Mouse (Mus musculus) 3T3-L1 (cell line): ENCODE measurements at regions not wholly inside any gene's neighbourhood (a gene's known extent, or its start where the extent isn't known, plus 50 kb on each side); places are given as distances from the start of the nearest gene placed in this dataset.

Experiments used
- DNase-seq: peaks from one replicate; pipeline ENCODE4 v3.0.0-alpha.2; 2015; ENCODE audit warnings: low read depth, low spot score

DNA sequence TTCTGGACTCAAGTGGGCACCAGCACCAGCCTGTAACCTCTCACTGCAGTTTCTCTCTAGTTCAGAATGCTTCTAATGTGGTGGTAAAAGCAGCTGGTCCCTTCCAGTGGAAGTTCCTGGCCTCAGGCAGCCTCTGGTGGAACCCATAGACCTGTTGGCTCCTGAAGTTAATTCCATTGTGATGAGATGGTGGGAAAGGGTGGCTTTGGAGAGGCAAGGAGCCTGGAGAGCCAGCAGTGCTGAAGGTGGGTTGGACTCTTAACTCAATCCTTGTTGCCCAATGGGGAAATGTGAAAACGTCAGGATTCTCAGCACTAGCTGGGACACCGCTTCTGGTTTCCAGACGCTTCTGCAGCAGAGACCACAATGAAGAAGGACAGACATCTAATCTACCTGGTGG is 210.9 kb downstream of the Opa1 start:
- no peak for DNase-seq

DNA sequence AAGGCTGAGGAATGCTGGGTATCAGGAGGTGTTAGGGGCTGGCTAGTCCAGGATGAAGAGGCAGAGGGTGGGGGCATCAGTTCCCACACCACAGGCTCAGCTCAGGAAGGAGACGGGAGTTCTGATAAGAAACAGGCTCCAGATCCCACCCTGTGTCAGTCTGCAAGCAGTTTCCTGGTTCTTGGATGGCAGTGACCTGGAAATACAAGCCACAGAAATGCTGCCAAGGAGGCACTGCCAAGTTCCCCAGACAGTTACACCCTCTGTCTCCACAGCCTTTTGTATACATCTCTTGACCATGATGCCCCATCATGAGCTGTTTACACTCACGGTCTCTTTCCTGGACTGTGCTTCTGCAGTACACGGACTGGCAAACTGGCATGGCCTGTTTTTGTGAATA is 220.1 kb downstream of the Opa1 start:
- DNase-seq = peak; percentile 32

DNA sequence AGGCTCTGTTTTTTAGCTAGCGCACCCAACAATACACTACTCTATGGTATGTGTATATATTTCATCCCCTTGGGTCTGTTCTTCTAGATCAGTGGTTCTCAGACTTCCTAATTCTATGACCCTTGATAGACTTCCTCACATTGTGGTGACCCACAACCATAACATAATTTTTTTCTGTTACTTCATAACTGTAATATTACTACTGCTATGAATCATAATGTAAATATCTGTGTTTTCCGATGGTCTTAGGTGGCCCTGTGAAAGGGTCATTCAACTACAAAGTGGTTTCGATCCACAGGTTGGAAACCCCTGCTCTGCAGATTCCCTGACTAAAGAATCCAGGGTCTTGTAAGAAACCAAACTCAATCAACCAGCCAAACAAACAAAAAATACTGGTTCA is 220.8 kb downstream of the Opa1 start:
- DNase-seq = no peak

DNA sequence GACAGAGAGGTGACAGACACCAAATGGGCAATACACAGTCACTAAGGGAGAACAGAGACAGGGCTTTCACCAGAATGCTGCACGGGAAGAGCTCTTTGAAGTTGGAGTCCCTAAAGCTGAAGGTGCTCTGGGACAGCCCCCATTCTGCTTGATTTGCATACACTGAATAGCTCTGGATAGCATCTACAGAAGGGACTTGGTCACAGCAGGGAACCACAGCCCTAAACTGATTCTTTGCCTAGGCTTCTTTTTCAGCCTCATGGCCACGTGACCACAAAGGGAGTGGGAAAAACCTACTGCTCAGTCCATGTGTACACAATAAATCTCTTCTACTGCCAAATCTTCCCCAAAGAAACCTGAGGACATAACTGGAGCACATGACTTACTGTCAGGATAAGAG is 221.3 kb downstream of the Opa1 start:
- DNase-seq = no peak

DNA sequence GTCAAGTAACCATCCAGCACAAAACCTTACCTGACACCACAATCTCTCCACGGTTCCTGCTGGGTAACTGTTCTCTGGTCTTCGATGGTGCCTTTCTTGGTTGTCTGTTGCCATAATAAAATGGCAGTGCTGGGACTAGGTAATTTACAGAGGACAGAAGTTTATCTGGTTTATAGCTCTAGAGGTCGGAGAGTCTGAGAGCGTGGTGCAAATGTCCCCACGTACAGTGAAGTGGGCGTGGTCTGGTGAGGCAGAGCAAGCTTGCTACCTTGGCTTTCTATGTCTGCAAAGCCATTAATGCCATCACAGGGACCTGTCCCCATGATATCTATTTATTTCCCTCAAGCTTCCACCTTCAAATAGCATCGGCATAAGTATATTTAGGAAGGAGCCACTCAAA is 223.0 kb downstream of the Opa1 start:
- DNase-seq = no peak

DNA sequence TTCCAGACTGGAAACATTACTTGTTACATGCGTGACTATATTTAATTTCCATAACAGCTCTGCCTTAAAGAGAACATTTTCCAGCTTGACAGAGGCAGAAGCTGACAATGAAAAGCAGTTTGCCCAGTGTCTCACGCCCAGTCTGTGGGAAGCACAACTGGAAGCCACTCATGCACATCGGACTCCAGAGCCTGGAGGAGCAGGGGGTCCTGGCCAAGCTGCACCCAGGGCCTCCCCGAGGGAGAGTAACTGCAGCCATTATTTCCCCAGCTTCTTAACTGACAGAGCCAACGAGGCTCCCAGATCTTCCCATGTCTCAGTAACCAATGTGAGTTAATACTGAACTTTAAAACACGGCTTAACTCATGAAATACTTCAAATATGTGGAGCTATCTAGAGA is 223.5 kb downstream of the Opa1 start:
- DNase-seq = no peak

DNA sequence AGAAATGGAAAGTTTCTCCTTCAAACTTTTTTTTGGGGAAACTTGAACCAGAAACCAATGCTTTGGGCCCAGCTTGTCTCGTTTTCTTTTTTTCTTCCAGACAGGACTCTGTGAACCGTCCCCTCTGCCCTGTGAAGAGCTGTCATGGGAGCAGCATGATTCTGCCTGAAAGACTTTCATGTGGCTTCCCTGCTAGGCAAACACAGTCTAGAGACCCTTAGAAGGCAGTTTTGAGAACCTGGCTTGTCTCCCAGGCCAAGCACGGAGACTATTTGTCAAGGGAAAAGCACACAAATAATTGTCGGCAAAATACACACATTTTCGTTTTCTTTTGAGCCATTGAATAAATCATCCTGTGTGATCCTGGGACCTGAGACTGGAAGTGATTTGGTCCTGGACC is 228.7 kb downstream of the Opa1 start:
- no peak for DNase-seq

DNA sequence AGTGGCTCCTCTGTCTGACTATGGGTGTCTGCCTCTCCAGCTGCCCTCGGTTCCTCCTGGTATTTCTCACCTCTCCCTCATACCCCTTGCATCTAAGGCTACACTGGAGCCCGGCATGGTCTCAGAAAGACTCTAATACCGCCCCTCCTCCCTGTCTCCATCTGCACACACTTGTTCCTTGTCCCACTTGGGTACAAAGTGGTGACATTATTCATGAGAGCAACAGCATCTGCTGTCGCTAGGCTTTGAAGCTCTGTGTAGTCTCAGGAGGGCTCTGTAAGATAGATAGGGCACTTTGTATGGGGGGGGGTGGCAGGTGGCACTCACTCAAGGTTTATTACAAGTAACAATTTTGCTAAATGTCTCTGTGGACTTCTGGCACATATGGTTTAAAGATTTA is 229.7 kb downstream of the Opa1 start:
- no peak for DNase-seq

DNA sequence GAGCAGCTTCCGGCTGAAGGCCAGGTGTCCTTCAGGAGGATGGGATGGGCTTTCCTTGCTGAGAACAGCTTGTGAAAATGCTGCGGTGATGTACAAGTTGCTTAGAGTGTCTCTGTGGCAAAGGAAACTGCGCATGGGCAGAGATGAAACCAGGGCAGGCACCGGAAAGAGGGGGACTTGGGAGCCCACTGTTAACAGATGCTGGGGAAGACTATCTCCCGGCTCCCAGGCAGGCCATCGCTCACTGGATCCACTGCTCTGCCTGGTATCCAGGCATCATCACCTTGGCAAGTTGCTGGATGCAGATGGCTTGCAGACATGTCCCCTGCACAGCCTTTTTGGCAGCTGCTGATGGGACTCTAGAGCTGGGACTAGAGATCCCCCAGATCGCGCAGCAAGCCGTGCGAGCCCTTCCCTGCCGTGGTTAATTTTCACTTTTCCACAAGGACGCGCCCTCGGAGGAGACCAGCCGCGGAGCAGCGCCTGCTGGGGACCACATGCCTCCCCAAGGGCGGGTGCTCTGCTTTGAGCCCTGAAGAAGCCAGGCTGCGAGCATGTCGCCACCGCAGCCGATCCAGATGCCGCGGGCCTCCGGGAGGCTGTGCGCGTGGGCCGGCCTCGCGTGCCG is 234.4 kb downstream of the Opa1 start:
- DNase-seq = peak; percentile 61

DNA sequence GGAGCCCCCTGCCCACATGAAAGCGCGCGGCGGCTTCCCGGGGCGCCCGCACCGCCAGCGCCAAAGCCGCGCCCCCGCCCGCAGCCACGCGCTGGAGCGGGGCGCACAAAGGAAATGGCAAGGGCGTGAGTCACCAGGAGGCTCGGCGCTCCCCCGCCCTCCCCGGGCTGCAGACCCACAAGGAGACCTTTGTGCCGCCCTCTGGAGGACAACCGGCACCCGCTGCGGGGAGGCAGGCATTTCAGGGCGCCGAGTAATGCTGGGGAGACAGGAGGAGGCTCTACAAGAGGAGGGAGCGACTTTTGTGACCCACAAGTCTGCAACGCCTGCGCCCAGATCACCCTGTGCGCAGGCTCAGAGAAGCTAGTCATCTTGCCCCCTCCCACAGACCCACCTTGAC is 234.9 kb downstream of the Opa1 start:
- peak; percentile 92 for DNase-seq

DNA sequence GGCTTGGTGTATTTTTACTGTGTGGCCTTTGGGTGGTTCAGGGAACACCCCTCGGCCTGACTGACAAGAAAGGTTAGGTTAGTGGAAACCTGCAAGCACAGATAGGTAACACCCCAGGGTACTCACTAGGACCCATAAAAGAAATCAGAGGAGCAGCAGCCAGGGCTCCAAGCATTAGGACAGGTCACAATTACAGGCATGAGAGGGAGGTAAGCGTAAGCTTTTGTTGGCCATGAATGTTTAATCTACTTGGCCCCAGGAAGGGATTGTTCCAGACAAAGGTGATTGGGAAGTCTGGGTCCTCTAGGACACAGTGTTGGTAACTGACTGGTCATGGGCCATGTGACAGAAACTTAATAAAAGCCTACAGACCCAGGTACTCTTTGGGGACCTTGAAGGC is 235.5 kb downstream of the Opa1 start:
- DNase-seq = peak; percentile 11

DNA sequence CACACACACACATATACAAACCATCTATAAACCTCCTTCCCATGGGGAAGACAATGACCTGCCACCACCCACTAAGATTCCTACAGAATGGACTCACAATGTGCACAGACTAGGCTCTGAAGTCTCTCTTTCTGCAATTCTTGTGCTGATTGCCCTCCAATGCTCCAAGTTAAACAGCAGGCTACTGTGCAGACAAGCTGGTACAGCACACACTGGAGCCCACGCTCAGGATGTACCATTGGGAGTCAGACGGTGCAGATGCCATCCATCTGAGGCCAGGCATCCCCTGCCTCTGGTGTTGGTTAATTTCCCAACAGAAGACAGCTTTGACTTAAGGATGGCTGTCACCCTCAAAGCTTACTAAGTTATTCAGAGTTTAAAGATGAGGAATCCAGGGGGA is 236.1 kb downstream of the Opa1 start:
- no peak for DNase-seq

DNA sequence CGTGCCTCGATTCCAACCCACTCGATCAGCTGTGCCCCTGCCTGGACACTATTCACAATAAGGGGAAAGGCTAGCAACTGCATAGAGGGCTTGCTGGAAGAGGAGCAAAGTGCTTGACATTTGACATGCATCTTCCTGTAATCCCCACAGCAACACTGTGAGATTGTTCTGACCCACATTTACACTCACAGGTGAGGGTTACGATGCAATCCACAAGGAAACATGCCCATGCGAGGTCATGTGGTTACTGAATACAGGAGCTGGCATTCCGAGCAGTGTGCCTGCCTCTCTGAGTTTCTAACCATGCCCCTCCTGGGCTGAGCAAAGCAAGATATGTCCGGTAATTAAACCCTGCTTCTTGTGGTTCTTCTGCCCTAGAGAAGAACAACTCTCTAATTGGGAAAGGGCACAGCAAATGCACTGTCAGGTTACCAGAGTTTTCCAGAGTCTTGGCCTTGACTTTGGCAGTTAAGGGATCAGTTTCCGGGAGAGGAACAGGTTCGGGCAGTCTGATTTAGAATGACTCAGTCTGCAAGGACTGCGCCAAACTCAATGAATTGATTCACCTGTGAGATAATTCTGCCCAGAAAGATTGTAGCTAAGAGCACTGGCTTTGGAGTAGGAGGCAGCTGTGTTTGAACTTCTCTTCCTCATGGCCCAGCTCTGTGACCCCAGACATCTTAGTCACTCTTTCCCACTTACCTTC is 236.7 kb downstream of the Opa1 start:
- peak; percentile 15 for DNase-seq

DNA sequence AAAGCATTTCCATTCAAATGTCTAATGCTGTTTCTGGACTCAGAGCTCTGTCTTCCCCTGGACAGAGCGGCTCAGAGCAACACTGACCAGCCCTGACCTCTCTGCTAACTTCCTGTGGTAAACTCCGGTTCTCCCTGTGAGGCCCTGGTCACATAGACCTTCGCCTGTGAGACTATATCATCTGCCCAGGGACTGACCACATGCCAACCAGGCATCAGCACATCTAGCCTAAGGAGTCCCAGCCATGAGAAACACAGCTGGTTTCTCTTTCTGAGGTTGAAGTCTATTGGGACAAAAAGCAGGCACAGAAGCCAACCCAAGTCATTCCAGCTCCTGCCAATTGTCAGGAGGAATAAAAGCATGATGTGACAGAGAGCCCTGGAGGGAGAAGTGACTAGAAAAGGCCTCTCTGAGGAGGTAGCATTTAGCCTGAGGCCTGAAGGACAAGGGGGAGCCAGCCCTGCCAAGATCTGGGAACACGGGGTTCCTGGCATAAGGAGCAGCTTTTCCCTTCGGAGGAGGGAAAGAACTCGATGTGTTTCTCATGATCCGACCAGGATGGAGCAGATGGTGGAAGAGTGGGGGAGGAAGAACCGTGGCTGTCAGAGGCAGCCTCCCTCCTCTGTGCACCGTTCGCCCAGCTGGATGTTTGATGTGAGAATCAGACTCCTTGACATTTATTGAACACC is 237.7 kb downstream of the Opa1 start:
- peak; percentile 77 for DNase-seq

DNA sequence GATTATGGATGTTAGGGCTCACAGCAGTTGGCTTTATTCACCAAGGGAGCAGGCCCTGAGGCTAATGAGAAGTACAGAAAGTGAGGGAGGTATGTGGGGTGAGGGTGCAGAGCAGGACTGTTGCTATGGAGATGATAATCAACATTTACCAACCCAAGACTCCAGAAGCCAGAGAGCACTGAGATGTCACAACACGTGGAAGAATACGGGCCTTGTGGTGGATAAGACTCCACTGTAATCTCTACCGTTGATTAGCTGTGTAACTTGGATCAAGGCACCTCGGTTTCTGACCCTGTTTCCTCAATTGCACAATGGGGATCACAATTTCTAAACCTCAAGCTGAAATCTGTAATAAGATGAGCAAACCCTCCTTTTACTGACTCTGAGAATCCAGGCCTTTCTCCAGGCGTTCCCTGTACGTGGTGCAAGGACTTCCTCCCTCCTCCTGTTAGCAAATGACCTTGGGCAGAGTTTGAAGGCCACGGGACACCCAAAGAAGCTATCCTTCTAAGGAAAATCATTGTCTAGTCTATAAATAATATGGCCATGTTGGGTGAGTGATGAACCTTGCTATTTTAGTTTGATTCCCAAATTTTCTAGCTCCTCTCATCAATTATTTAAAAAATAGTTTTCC is 239.8 kb downstream of the Opa1 start:
- peak; percentile 55 for DNase-seq

DNA sequence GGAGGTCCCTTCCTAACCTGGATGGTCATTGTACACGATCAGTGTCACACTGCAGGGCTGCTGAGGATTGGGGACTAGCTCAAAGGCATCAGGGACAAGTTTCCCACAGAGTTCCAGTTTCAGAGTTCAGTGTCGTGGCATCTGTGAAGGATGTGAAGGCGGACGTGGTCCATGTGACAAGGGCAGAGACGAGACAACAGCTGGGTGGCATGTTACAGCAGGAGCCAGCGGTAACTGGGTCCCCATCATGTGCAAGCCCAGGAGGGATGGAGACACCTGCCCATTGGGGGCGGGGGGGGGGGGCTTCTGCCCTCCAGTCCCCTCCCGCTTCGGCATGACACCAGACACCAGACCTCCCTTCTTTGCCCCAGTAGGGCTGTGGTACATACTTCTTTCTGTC is 241.6 kb downstream of the Opa1 start:
- DNase-seq = no peak

DNA sequence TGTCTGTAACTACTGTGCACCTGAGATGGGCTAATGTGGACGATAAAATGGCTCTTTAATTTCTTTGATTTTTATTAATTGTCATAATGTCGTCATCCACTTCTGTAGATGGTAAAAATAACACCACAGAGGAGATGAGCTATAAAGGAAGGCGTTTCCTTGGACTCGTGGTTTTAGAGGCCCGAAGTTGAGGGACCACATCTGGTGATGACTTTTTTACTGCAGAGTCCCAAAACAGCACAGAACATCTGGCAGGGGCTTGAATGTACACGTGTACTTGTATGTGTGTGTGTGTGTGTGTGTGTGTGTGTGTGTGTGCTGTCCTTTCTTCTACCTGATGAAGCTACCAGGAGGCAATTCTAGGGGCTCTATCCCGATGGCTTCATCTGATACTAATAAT is 242.1 kb upstream of the Hes1 start:
- DNase-seq = no peak

DNA sequence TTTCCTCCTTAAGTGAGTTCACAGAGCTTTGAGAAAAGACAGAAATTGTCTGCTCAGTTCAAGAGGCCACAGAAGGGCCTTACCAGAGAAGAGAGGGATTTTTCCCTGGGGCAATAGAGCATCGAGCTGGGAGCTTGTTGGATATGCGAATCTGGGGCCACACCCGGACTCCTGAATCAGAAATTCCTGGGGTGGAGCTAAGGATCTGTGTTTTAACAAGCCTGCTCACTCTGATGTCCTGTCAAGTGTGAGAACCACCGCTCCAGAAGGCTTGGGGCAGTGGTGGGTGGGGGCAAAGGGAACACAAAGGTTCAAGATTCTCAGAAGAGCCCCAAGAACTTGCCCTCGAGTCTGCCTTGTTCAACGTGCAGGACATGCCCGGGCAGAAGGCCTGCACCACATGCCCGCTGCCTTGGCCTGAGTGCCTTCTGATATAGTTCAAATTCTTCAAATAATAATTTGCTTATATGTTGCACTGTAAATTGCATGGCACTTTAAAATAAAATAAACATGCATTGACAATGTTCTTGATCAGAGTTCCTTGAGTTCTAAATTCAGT is 241.3 kb upstream of the Hes1 start:
- peak; percentile 72 for DNase-seq

DNA sequence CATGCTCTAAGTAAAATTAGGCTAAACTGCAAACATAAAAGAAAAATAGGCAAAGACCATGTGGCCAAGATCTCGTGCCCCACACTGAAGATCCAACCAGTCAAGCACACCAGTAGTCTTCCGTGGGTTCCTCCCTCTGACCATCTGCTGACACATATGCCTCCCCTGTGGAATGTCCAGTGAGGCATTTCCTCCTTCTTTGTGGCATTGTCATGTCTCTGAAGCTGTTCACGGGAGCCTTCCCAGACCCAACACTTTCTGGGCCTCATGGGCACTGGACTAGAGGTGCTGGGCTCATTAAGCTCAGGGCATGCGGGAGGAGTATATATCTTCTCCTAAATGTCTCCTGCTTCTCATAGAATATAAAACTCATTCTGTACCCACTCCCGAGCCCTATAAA is 237.3 kb upstream of the Hes1 start:
- DNase-seq = no peak

DNA sequence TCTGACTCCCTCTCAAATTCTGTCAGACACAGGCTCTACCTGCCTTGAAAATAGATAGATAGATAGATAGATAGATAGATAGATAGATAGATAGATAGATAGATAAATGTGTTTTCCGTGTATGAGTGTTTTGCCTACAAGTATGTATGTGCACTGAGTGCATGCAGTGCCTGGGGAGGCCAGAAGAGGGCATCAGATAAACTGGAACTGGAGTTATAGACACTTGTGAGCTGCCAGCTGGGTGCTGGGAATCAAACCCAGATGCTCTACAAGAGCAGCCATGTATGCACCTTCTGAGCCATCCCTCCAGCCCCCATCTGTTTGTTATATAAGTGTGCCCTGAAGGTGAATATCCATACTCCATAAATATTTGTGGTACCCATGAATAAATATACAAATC is 236.4 kb upstream of the Hes1 start:
- DNase-seq = no peak

DNA sequence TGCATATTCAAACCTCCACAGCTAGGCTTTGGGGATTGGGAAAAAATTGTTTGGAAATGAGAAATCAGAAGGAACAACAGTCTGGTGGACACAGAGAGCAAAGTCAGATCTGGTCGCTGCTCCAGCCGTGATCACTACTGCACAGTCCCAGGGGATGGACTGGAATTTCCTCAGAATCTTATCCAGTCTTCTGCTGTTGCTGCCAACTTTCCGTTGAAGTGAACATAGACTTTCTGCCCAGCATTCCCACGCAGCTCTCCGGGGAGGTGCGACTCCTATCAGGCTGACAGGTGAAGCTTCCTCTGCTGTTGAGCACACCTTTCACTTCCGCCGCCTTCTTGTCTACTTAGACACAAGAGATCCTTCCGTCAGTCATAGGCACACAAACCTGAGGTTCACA is 234.7 kb upstream of the Hes1 start:
- peak; percentile 23 for DNase-seq

DNA sequence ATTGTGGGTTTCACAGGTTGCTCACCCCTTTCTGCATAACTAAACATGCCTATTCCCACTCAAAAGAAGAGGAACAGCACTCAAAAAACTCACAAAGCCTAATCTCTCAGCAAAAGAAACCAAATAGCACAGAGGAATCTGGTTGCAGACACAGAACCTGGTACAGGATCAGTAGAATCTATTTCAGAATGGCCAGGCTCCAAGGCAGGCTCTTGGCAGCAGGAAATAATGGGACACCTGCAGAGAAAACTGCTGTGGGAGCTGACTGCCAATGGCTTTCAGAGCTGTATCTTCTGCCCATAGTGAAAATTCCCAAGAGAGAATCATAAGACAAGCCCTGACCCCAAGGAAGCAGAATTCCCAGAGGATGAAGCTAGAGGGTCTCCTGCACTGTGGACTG is 234.1 kb upstream of the Hes1 start:
- no peak for DNase-seq
